In the genomic region with DNA sequence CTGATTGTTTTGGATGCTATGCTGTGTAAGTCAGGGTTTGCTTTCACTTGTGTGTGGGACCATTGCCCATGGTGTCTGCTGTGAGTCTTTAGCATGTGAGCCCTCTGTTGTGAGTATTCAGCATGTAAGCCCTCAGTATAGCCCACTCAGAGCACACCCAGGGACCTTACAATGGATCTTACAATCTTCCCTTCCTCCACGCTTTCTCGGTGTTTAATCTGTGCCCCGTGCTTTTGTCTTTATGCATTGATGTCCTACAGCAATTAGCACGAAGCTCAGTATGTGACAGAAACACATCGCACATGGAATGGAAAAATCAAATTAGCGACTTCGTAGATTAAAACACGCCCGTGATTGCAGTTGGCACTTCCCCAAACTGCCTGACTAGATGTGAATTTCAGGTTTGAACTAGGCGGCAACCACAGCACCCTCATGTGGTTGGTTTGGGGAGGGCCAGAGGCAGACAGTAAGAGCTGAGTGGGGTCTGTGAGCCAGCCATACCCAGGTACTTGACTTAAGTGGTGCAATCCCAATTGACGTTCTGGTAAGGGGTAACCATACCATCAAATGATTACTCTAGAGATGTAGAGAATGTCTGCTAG, we compare ENCODE assay signal across 10 mouse cellular contexts. TPM values are rescaled to one million over a fixed set of nuclear protein-coding genes. Genes with fewer than 3 reads are reported as not detected.
DNase-seq lines count a peak whose midpoint lies in the region; ATAC-seq and TF ChIP-seq lines count a peak whose summit lies in the region.
"Had no signal": no experiment of that assay in that cellular context is flagged by ENCODE, and none has a peak within 500 bp of the region (broad histone marks: within the 10 kb centered on the region; RNA-seq: fewer than 3 reads in every experiment).

No protein-coding gene starts in this region.

- no peak for ATAC-seq in heart, postnatal 0 days (ENCODE audit: insufficient read depth, low read depth)
- ATAC-seq in heart, embryonic 11.5 days (replicated peaks; ENCODE audit: insufficient number of reproducible peaks, low FRiP score, low TSS enrichment) = no peak
- ATAC-seq in CD4-positive, CD25-positive, alpha-beta regulatory T cell, adult 4 months = no peak

- H3K4me3 ChIP-seq in heart, postnatal 0 days (ENCODE audit: low read depth, low read length) = no peak overlapping the region
- H3K4me3 ChIP-seq in heart, embryonic 11.5 days (ENCODE audit: low read depth, low read length) = no peak overlapping the region
- H3K4me3 ChIP-seq in ES-Bruce4 (ENCODE audit: low read depth, low read length) = no peak overlapping the region

- no peak for TF ChIP-seq EP300 in heart, postnatal 0 days (IDR thresholded peaks at IDR 0.05; ENCODE audit: low read depth)
- no peak for TF ChIP-seq EP300 in ES-Bruce4 (IDR thresholded peaks at IDR 0.05; ENCODE audit: insufficient read depth, low read depth, low read length)

- intact Hi-C loops in left cerebral cortex, postnatal 36 days (cut with DNase I) = no loop called here

- no peaks in the 10 kb centered on the region for H3K4me1 ChIP-seq in heart, postnatal 0 days (ENCODE audit: control insufficient read depth, insufficient read depth)
- 0 out of 2 replicates have a peak, but pooled peaks cover 4% of the 10 kb centered on the region for H3K4me1 ChIP-seq in heart, embryonic 11.5 days (ENCODE audit: control insufficient read depth, insufficient read depth, low read length)
- no peaks in the 10 kb centered on the region for H3K4me1 ChIP-seq in ES-Bruce4 (ENCODE audit: control insufficient read depth, insufficient read depth, low read length)

- peak; percentile 11 for DNase-seq in heart, postnatal 0 days (ENCODE audit: low spot score)
- peak; percentile 41 to 50 for DNase-seq in cerebellum, postnatal 14 days
- peak; percentile 20 to 24 for DNase-seq in left cerebral cortex, postnatal 36 days (ENCODE audit: low spot score in 2 of 2)
- DNase-seq in embryo, embryonic 9.5 days (ENCODE audit: extremely low spot score) = no peak
- DNase-seq in ovary, postnatal 36 days (ENCODE audit: low spot score) = no peak
- DNase-seq: kidney, adult 9 months had no signal

- no peaks in the 10 kb centered on the region for H3K27me3 ChIP-seq in heart, postnatal 0 days (ENCODE audit: control insufficient read depth, insufficient read depth, low read length)
- H3K27me3 ChIP-seq in heart, embryonic 11.5 days (ENCODE audit: control insufficient read depth, insufficient read depth, low read length) = no peaks in the 10 kb centered on the region
- no peaks in the 10 kb centered on the region for H3K27me3 ChIP-seq in ES-Bruce4 (ENCODE audit: control insufficient read depth, insufficient read depth, low read length, poor library complexity, severe bottlenecking)

- TF ChIP-seq POLR2A in ES-Bruce4 (IDR thresholded peaks at IDR 0.05; ENCODE audit: insufficient read depth, low read length) = no peak

- WGBS in heart, postnatal 0 days = 80% methylated on average over 11 of the region's 11 CpGs
- whole genome bisulfite sequencing in heart, embryonic 11.5 days (ENCODE audit: insufficient replicate concordance) = 85% methylated on average over 11 of the region's 11 CpGs

- no peak overlapping the region for H3K4me2 ChIP-seq in heart, postnatal 0 days (ENCODE audit: low read depth, low read length)
- H3K4me2 ChIP-seq in heart, embryonic 11.5 days = no peak overlapping the region

- 0 out of 2 replicates have a peak overlapping the region, but pooled peaks have one; percentile 46 for H3K27ac ChIP-seq in heart, postnatal 0 days (ENCODE audit: low read depth)
- no peak overlapping the region for H3K27ac ChIP-seq in heart, embryonic 11.5 days (ENCODE audit: low read depth, low read length)
- H3K27ac ChIP-seq in ES-Bruce4 (ENCODE audit: insufficient read depth, low read length) = no peak overlapping the region

- no peaks in the 10 kb centered on the region for H3K36me3 ChIP-seq in heart, postnatal 0 days (replicated peaks; ENCODE audit: control insufficient read depth, insufficient read depth, low read length)
- H3K36me3 ChIP-seq in heart, embryonic 11.5 days (ENCODE audit: control insufficient read depth, insufficient read depth, low read length) = no peaks in the 10 kb centered on the region
- no peaks in the 10 kb centered on the region for H3K36me3 ChIP-seq in ES-Bruce4 (ENCODE audit: control insufficient read depth, insufficient read depth, low read length, poor library complexity, severe bottlenecking)

- no peak overlapping the region for H3K9ac ChIP-seq in heart, postnatal 0 days (replicated peaks; ENCODE audit: low read depth, low read length)
- H3K9ac ChIP-seq in heart, embryonic 11.5 days (ENCODE audit: low read depth, low read length) = no peak overlapping the region
- no peak overlapping the region for H3K9ac ChIP-seq in ES-Bruce4 (ENCODE audit: low read depth, poor library complexity, severe bottlenecking)

- peak; percentile 42; the same call in 1 of the 2 replicates for TF ChIP-seq CTCF in heart, postnatal 0 days (IDR thresholded peaks at IDR 0.05; ENCODE audit: low read depth)
- TF ChIP-seq CTCF in ES-Bruce4 (IDR thresholded peaks at IDR 0.05; ENCODE audit: low read depth, low read length) = peak; percentile 46

- no peaks in the 10 kb centered on the region for H3K9me3 ChIP-seq in heart, postnatal 0 days (replicated peaks; ENCODE audit: control insufficient read depth, low read length)
- no peaks in the 10 kb centered on the region for H3K9me3 ChIP-seq in heart, embryonic 11.5 days (replicated peaks; ENCODE audit: control insufficient read depth, low read length)
- no peaks in the 10 kb centered on the region for H3K9me3 ChIP-seq in ES-Bruce4 (replicated peaks; ENCODE audit: control insufficient read depth, insufficient read depth, low read length, poor library complexity, severe bottlenecking)

RNA-seq across cellular contexts. Expression of a gene that starts 28.1 kb away (rescaled TPM):
- total RNA-seq in heart, postnatal 0 days (2014; rRNA removed; ENCODE audit: low replicate concordance) = 3.2 and 40.5 TPM in 2 replicates
- polyA plus RNA-seq in heart, postnatal 0 days (2015; fragmentation: Nextera tagmentation; extraction: Ambion mirVana) = 1.7 and 2.0 TPM in 2 replicates
- polyA plus RNA-seq in heart, embryonic 11.5 days (2014; fragmentation: Nextera tagmentation; extraction: Ambion mirVana) = 1.9 and 2.1 TPM in 2 replicates
- 1.2 and 2.3 TPM in 2 replicates for polyA plus RNA-seq in ES-Bruce4 (2011; ENCODE audit: insufficient read depth, insufficient read length, low read depth, missing spikeins)
- 1 to 10 TPM; 1.6 to 2.1 TPM for total RNA-seq in left cerebral cortex, postnatal 36 days (2021)
- polyA plus RNA-seq in CD4-positive, CD25-positive, alpha-beta regulatory T cell, adult 4 months (2017; shearing (Covaris generic)) = not detected
- total RNA-seq: MEL had no signal

Comparison
In these comparisons a context has a peak if more than half of its experiments do, and no peak if none do; other contexts are left out.
1. DNase-seq: peak in heart, postnatal 0 days (single experiment), cerebellum, postnatal 14 days (2 of 2) and left cerebral cortex, postnatal 36 days (2 of 2); none in embryo, embryonic 9.5 days (single experiment) and ovary, postnatal 36 days (single experiment).